Mouse (Mus musculus) heart, postnatal 0 days (tissue): Measurements from ENCODE around the gene Bbip1. TPM values are rescaled to one million over a fixed set of nuclear protein-coding genes. Genes with fewer than 3 reads are reported as not detected.

Experiments used
- ATAC-seq: fragments of 200-750 bp; cut with Nextera tagmentation; 2 replicates; pipeline ENCODE4 v1.8.0; 2017; ENCODE audit warnings: low read depth, moderate number of reproducible peaks, moderate library complexity; ENCODE audit not compliant: insufficient read depth
- DNase-seq: peaks from one replicate; pipeline ENCODE4 v3.0.0-alpha.2; 2016; ENCODE audit warnings: low spot score
- H3K27ac ChIP-seq: fragments of 300-500 bp; sonication (generic); 2 replicates; pipeline ENCODE4 v1.5.1; 2014; ENCODE audit warnings: low read depth, mild to moderate bottlenecking
- H3K27me3 ChIP-seq: fragments of 300-500 bp; sonication (generic); 2 replicates; pipeline ENCODE4 v1.6.1; 2014; ENCODE audit warnings: low read length, mixed read lengths; ENCODE audit not compliant: control insufficient read depth, insufficient read depth
- H3K36me3 ChIP-seq: fragments of 300-500 bp; sonication (generic); replicated peaks from 2 replicates; pipeline ENCODE4 v1.6.1; 2014; ENCODE audit warnings: low read length, mixed read lengths; ENCODE audit not compliant: control insufficient read depth, insufficient read depth
- H3K4me1 ChIP-seq: fragments of 300-500 bp; sonication (generic); 2 replicates; pipeline ENCODE4 v1.6.1; 2014; ENCODE audit warnings: antibody characterized with exemption; ENCODE audit not compliant: control insufficient read depth, insufficient read depth
- H3K4me2 ChIP-seq: fragments of 300-500 bp; sonication (generic); 2 replicates; pipeline ENCODE4 v1.6.1; 2014; ENCODE audit warnings: low read depth, mild to moderate bottlenecking, low read length, moderate library complexity
- H3K4me3 ChIP-seq: fragments of 300-500 bp; sonication (generic); 2 replicates; pipeline ENCODE4 v1.5.1; 2014; ENCODE audit warnings: low read depth, low read length
- H3K9ac ChIP-seq: fragments of 300-500 bp; sonication (generic); replicated peaks from 2 replicates; pipeline ENCODE4 v1.6.1; 2014; ENCODE audit warnings: low read depth, low read length, mixed read lengths
- H3K9me3 ChIP-seq: fragments of 300-500 bp; sonication (generic); replicated peaks from 2 replicates; pipeline ENCODE4 v1.6.1; 2016; ENCODE audit warnings: low read length; ENCODE audit not compliant: control insufficient read depth
- CTCF ChIP-seq: IDR thresholded peaks from 2 replicates; pipeline ENCODE4 v1.5.1; 2016; ENCODE audit warnings: antibody characterized with exemption, control low read depth, low read depth
- EP300 ChIP-seq: IDR thresholded peaks from 2 replicates; pipeline ENCODE4 v1.6.1; 2016; ENCODE audit warnings: antibody characterized with exemption, low read depth
- WGBS: fragments of 180-500 bp; shearing (Covaris S2); extraction: QIAGEN DNeasy Blood & Tissue Kit; methylation state at CpG from one replicate; pipeline ENCODE4 v1.1.7; 2014; 5-methylcytosine and 5-hydroxymethylcytosine counted together
- polyA plus RNA-seq: library from polyadenylated mRNA; unstranded; fragments of >200 nt; fragmentation: Nextera tagmentation; extraction: Ambion mirVana; gene quantifications from 2 replicates; pipeline ENCODE4 v1.2.1, GENCODE M21; 2015
- total RNA-seq: library from RNA; depleted of rRNA; stranded (reverse); fragments of >200 nt; gene quantifications from 2 replicates; pipeline ENCODE4 v1.2.3, GENCODE M21; 2014; ENCODE audit warnings: low replicate concordance; rRNA removed

The Bbip1 gene
- total and polyA plus RNA-seq, 2 experiments from 2014 or later: 32.1 to 74.2 TPM

DNA sequence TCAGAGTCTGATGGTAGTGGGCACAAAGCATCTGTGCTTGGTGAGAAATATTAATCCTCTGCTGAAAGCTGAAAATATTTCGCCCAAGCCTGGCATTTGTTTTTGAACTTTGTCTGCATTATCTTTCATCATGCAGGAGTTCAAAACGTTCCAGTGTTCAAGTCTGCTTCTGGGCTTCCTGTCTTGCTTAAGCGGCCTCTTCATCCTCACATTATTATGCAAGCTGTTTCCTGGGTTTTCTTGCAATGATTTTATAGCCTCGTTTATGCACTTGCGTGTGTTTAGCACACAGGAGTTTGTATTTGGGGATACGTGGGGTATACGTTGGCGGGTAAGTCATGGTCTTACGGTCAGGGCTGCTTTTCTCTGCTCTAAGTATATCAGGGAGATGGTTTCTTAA lies 56.1 kb downstream of the Bbip1 start:
- no peak overlapping the region for H3K27ac ChIP-seq

DNA sequence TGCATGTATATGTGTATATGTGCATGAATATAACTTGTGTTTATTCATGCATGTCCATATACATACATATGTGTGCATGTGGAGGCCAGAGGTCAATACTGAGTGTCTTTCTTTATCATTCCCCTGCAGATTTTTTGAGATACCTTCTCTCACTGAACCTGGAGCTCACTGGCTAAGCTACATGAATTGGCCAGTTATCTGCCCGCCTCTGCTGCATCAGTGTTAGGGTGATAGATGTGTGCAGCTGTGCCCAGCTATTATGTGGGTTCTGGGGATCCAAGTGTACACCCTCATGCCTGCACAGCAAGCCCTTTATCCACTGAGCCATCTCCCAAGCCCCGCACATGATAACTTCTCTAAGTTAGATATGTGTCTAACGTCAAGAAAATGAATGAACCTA lies 56.6 kb downstream of the Bbip1 start:
- Histone ChIP-seq H3K27ac (no peak overlapping the region), H3K9me3 (no peaks in the 10 kb centered on the region), H3K27me3 (no peaks in the 10 kb centered on the region), H3K36me3 (no peaks in the 10 kb centered on the region), H3K4me1 (peaks cover 20% of the 10 kb centered on the region), H3K9ac (no peak overlapping the region), H3K4me3 (no peak overlapping the region), H3K4me2 (no peak overlapping the region)
- no peak for TF ChIP-seq CTCF
- no peak for TF ChIP-seq EP300
- DNase-seq (no peak), ATAC-seq (no peak)
- WGBS: 78% methylated on average over 3 of the region's 3 CpGs

More for the DNA sequence above, 56.1 kb downstream of the Bbip1 start:
- WGBS: 72% methylated on average over 9 of the region's 9 CpGs
- peaks cover 25% of the 10 kb centered on the region for H3K4me1 ChIP-seq
- H3K4me3 ChIP-seq: no peak overlapping the region
- no peak overlapping the region for H3K4me2 ChIP-seq
- TF ChIP-seq EP300 (no peak), CTCF (no peak)
- no peaks in the 10 kb centered on the region for H3K27me3 ChIP-seq
- ATAC-seq (no peak), DNase-seq (no peak)
- no peak overlapping the region for H3K9ac ChIP-seq
- H3K36me3 ChIP-seq: no peaks in the 10 kb centered on the region
- no peaks in the 10 kb centered on the region for H3K9me3 ChIP-seq

DNA sequence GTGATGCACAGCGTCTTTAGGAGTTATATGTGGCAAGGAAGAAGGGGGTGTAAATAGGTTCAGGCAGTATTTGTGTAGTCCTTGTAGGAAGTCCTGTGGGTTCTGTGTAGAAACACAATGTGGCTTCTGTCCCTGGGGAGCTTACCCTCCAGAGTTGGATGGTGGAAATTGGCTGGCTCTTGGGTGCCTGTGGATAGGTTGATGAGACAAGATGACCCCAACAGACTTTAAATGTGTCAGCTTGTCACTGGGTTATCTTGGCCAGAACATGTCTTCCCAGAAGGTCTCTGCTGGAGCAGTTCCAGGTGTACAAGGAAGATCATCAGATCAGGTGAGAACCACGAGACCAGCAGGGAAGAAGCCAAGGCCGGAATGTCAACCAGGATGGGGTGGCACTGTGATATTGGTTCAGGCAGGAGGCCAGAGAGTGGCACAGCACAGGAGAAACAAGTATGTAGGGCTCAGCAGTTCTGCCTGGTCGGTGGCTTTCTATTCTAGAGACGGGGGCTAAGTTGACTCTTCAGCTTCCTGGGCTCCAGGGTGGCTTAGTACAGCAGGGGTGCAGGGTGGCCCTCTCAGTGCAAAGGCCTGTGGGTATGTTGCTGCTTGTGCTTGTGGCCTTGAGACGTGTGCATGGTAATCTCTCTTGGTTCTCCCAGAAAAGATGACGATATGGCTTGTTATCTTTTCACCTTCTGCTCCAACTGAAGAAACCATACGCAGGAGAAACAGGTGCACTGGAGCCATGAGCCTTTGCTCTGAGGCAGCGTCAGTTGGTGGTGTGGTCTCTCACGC lies 57.7 kb downstream of the Bbip1 start:
- Histone ChIP-seq H3K27ac (no peak overlapping the region), H3K9me3 (no peaks in the 10 kb centered on the region), H3K4me1 (peaks cover 13% of the 10 kb centered on the region), H3K36me3 (no peaks in the 10 kb centered on the region), H3K4me2 (no peak overlapping the region), H3K9ac (no peak overlapping the region), H3K27me3 (no peaks in the 10 kb centered on the region), H3K4me3 (no peak overlapping the region)
- DNase-seq: no peak
- no peak for TF ChIP-seq EP300
- no peak for TF ChIP-seq CTCF
- WGBS: 75% methylated on average over 10 of the region's 10 CpGs
- ATAC-seq: no peak

DNA sequence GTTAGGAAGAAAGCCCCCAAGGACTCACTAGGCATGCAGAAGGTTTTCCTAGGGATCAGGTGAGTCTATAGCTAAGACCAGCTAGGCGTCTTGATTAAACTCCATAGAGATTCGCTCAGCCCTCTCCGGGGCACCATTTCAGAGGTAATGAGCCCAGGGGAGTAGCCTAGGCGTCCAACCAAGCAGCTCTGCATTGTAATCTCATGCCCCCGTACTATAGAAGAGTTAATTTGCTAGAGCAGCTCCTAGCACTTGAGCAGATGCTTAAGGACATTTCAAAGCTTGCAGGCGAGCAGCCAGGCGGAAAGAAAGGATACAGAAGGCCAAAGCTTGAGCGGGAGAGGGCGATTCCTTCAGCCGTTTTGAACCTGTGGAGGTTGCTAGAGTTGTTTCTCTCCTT lies 59.0 kb downstream of the Bbip1 start:
- H3K4me2 ChIP-seq: no peak overlapping the region
- ATAC-seq: no peak
- H3K4me3 ChIP-seq: no peak overlapping the region
- no peak overlapping the region for H3K9ac ChIP-seq
- 73% methylated on average over 10 of the region's 10 CpGs for WGBS
- no peaks in the 10 kb centered on the region for H3K27me3 ChIP-seq
- H3K27ac ChIP-seq: no peak overlapping the region
- H3K4me1 ChIP-seq: peaks cover under 1% of the 10 kb centered on the region; the same call in 1 of the 2 replicates
- DNase-seq: no peak
- no peaks in the 10 kb centered on the region for H3K9me3 ChIP-seq
- H3K36me3 ChIP-seq: no peaks in the 10 kb centered on the region
- TF ChIP-seq EP300 (no peak), CTCF (no peak)

DNA sequence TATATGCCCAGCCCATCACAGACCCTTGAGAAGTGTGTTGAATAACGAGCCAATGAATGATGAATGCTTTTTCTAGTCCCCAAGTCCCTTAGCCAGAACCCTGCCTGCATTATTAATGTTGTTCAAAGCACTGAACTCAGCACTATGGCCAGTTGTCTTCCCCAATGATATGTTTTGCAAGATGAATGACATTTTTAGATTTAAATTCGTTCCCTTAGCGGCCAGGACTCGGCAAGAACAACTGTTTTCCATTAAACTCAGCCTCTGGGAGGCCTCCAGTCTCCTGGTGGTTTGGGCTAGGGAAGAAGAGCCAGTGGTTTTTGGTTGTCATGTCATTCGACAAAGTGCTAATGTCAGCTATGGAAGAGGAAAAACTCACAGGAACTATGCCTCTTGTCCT lies 62.6 kb downstream of the Bbip1 start:
- Histone ChIP-seq H3K9me3 (no peaks in the 10 kb centered on the region), H3K27me3 (no peaks in the 10 kb centered on the region), H3K4me1 (no peaks in the 10 kb centered on the region), H3K27ac (no peak overlapping the region), H3K4me3 (no peak overlapping the region), H3K36me3 (no peaks in the 10 kb centered on the region), H3K9ac (no peak overlapping the region), H3K4me2 (no peak overlapping the region)
- TF ChIP-seq CTCF (no peak), EP300 (no peak)
- 69% methylated on average over 5 of the region's 5 CpGs for WGBS
- no peak for DNase-seq
- ATAC-seq: no peak

DNA sequence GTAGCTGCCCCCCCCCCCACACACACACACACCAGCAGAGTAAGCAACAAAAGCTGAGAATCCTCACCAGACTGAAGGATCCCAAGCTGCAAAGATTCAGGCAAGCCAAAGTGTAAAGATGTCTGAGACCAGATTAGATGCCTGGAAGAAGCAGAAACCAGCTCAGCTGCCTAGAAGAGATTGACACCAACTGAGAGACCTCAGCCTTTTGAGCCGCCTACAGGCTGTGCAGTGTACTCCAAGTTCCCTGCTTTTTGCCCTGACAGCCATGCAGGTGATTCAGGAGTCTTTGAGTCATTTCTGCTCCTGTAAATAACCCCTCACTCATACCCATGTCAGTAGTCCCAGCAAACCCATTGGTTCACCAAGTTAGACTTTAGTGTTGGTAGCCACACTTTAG lies 64.0 kb downstream of the Bbip1 start:
- Histone ChIP-seq H3K27me3 (no peaks in the 10 kb centered on the region), H3K27ac (no peak overlapping the region), H3K9me3 (no peaks in the 10 kb centered on the region), H3K4me3 (no peak overlapping the region), H3K4me1 (no peaks in the 10 kb centered on the region), H3K9ac (no peak overlapping the region), H3K36me3 (no peaks in the 10 kb centered on the region), H3K4me2 (no peak overlapping the region)
- 64% methylated on average over 1 of the region's 1 CpGs for WGBS
- no peak for TF ChIP-seq EP300
- no peak for TF ChIP-seq CTCF
- no peak for DNase-seq
- ATAC-seq: no peak

Other genes with a start within 250 kb of the Bbip1 start
- 4.2 and 5.5 TPM in 2 replicates for gene Pdcd4, start 52.4 kb downstream of the Bbip1 start, total RNA-seq
- 28.6 and 34.8 TPM in 2 replicates for gene Pdcd4, start 52.4 kb downstream of the Bbip1 start, polyA plus RNA-seq
- gene Shoc2, start 321 bp downstream of the Bbip1 start, total RNA-seq: 38.0 and 48.6 TPM in 2 replicates
- gene Shoc2, start 321 bp downstream of the Bbip1 start, polyA plus RNA-seq: 20.1 and 22.1 TPM in 2 replicates
- 1.9 TPM in 1 of 2 replicates, not detected in the other for gene Adra2a, start 99.5 kb upstream of the Bbip1 start, total RNA-seq
- gene Adra2a, start 99.5 kb upstream of the Bbip1 start, polyA plus RNA-seq: 0.03 TPM in 1 of 2 replicates, not detected in the other